Mouse (Mus musculus): Measurements from ENCODE around the gene Mast2.

- TF ChIP-seq BHLHE40 (IDR thresholded peaks at IDR 0.05; ENCODE audit: low read depth, low read length) (no peak), POLR2A (IDR thresholded peaks at IDR 0.05; ENCODE audit: low read depth, low read length) (no peak), ETS1 (conservative IDR thresholded peaks at IDR 0.05; ENCODE audit: low read depth, low read length) (no peak), EP300 (IDR thresholded peaks at IDR 0.05; ENCODE audit: low read length) (no peak), ZNF384 (IDR thresholded peaks at IDR 0.05; ENCODE audit: low read depth, low read length) (no peak), JUND (conservative IDR thresholded peaks at IDR 0.05; ENCODE audit: low read depth, low read length) (no peak), CHD2 (IDR thresholded peaks at IDR 0.05; ENCODE audit: low read length) (no peak), GABPA (IDR thresholded peaks at IDR 0.05; ENCODE audit: insufficient replicate concordance, low read depth, low read length) (no peak), POLR2AphosphoS2 (IDR thresholded peaks at IDR 0.05; ENCODE audit: low read depth, low read length) (no peak), HCFC1 (IDR thresholded peaks at IDR 0.05; ENCODE audit: low read depth, low read length) (no peak), ZC3H11A (IDR thresholded peaks at IDR 0.05; ENCODE audit: low read depth, low read length) (no peak), PAX5 (IDR thresholded peaks at IDR 0.05; ENCODE audit: low read length) (no peak)
Observed at GRCm38 (mm10) chr4:116304551-116304950, 159.4 kb downstream of the Mast2 start.

All from CH12.LX (cell line).